Mouse (Mus musculus): ENCODE measurements around the gene Erp27. TPM values are rescaled to one million over a fixed set of nuclear protein-coding genes. Genes with fewer than 3 reads are reported as not detected.

Gene Erp27
- polyA plus RNA-seq, 1 experiment from 2014 or later = not detected

Other genes with a start within 250 kb of the Erp27 start
- gene Gucy2c, start 140.4 kb downstream of the Erp27 start, polyA plus RNA-seq (2014; fragmentation: Nextera tagmentation; extraction: Ambion mirVana) = not detected in 2 replicates
- 0.45 and 0.53 TPM in 2 replicates for gene Hist4h4, start 117.8 kb downstream of the Erp27 start, polyA plus RNA-seq (2014; fragmentation: Nextera tagmentation; extraction: Ambion mirVana)
- gene H2afj, start 113.9 kb downstream of the Erp27 start, polyA plus RNA-seq (2014; fragmentation: Nextera tagmentation; extraction: Ambion mirVana) = 85.0 and 94.7 TPM in 2 replicates
- gene BC049715, start 94.6 kb downstream of the Erp27 start, polyA plus RNA-seq (2014; fragmentation: Nextera tagmentation; extraction: Ambion mirVana) = 1.6 and 2.0 TPM in 2 replicates
- gene Wbp11, start 93.9 kb downstream of the Erp27 start, polyA plus RNA-seq (2014; fragmentation: Nextera tagmentation; extraction: Ambion mirVana) = 174 and 191 TPM in 2 replicates
- gene Smco3, start 86.7 kb downstream of the Erp27 start, polyA plus RNA-seq (2014; fragmentation: Nextera tagmentation; extraction: Ambion mirVana) = 0.44 TPM in 1 of 2 replicates, not detected in the other
- 0.61 and 0.99 TPM in 2 replicates for gene Art4, start 64.4 kb downstream of the Erp27 start, polyA plus RNA-seq (2014; fragmentation: Nextera tagmentation; extraction: Ambion mirVana)
- 1.9 and 2.2 TPM in 2 replicates for gene Mgp, start 46.4 kb downstream of the Erp27 start, polyA plus RNA-seq (2014; fragmentation: Nextera tagmentation; extraction: Ambion mirVana)
- not detected in 2 replicates for gene Pde6h, start 1.7 kb upstream of the Erp27 start, polyA plus RNA-seq (2014; fragmentation: Nextera tagmentation; extraction: Ambion mirVana)
- 21.3 and 25.2 TPM in 2 replicates for gene Arhgdib, start 19.7 kb upstream of the Erp27 start, polyA plus RNA-seq (2014; fragmentation: Nextera tagmentation; extraction: Ambion mirVana)
- gene Rerg, start 248.3 kb upstream of the Erp27 start, polyA plus RNA-seq (2014; fragmentation: Nextera tagmentation; extraction: Ambion mirVana) = 1.3 and 1.6 TPM in 2 replicates